Mouse (Mus musculus) spleen, postnatal 14 days (tissue): Measurements from ENCODE around the gene Mup12.
"Not testable (repeated sequence)": the region's sequence is repeated elsewhere in the genome, so short reads cannot be mapped to it uniquely, and the experiment has no call there.

Experiments used
- DNase-seq, 2 experiments: peaks; one replicate each; pipeline ENCODE4 v3.0.0; 2021 to 2022; ENCODE audit warnings: low spot score in 2 of 2

Gene Mup12

GRCm38 (mm10) chr4:60741226-60741625, at the start of gene Mup12:
Gene Mup12 (minus strand): TSS chr4:60741326.
- not testable (repeated sequence) for DNase-seq
